Mouse (Mus musculus): ENCODE data around the gene Hmga1.
A peak's percentile ranks its signal among the peaks of the same experiment; 100 is the strongest.

Hmga1 gene

GRCm38 (mm10) chr17:27560926-27561480 is 4.7 kb downstream of the Hmga1 start:
- DNase-seq (ENCODE audit: low spot score): no peak

- DNase-seq (ENCODE audit: low spot score): no peak
Observed at GRCm38 (mm10) chr17:27561809-27562526, 5.7 kb downstream of the Hmga1 start.

GRCm38 (mm10) chr17:27563771-27564244 is 7.5 kb downstream of the Hmga1 start:
- DNase-seq (ENCODE audit: low spot score): no peak

GRCm38 (mm10) chr17:27564391-27565162 is 8.3 kb downstream of the Hmga1 start:
- DNase-seq (ENCODE audit: low spot score): no peak

GRCm38 (mm10) chr17:27565163-27565941 is 9.1 kb downstream of the Hmga1 start, which contains the start of gene AI413582:
AI413582 (minus strand) TSS chr17:27565756.
- peak; percentile 91 for DNase-seq (ENCODE audit: low spot score)

GRCm38 (mm10) chr17:27565942-27566267 is 9.6 kb downstream of the Hmga1 start:
- no peak for DNase-seq (ENCODE audit: low spot score)

GRCm38 (mm10) chr17:27568228-27568627 is 11.9 kb downstream of the Hmga1 start:
- DNase-seq (ENCODE audit: low spot score): no peak

- DNase-seq (ENCODE audit: low spot score): no peak
Observed at GRCm38 (mm10) chr17:27571315-27571714, 15.0 kb downstream of the Hmga1 start.

- no peak for DNase-seq (ENCODE audit: low spot score)
Observed at GRCm38 (mm10) chr17:27573772-27574320, 17.5 kb downstream of the Hmga1 start.

- no peak for DNase-seq (ENCODE audit: low spot score)
Observed at GRCm38 (mm10) chr17:27574470-27575115, 18.3 kb downstream of the Hmga1 start.

GRCm38 (mm10) chr17:27575116-27575776 is 18.9 kb downstream of the Hmga1 start:
- no peak for DNase-seq (ENCODE audit: low spot score)

GRCm38 (mm10) chr17:27576056-27576455 is 19.8 kb downstream of the Hmga1 start:
- DNase-seq (ENCODE audit: low spot score): no peak

- no peak for DNase-seq (ENCODE audit: low spot score)
Observed at GRCm38 (mm10) chr17:27577468-27577867, 21.2 kb downstream of the Hmga1 start.

GRCm38 (mm10) chr17:27578487-27578886 is 22.2 kb downstream of the Hmga1 start:
- no peak for DNase-seq (ENCODE audit: low spot score)

GRCm38 (mm10) chr17:27579816-27580215 is 23.5 kb downstream of the Hmga1 start:
- DNase-seq (ENCODE audit: low spot score): no peak

GRCm38 (mm10) chr17:27580392-27581068 is 24.2 kb downstream of the Hmga1 start:
- DNase-seq (ENCODE audit: low spot score): no peak

- no peak for DNase-seq (ENCODE audit: low spot score)
Observed at GRCm38 (mm10) chr17:27583185-27583894, 27.0 kb downstream of the Hmga1 start.

- no peak for DNase-seq (ENCODE audit: low spot score)
Observed at GRCm38 (mm10) chr17:27586661-27587060, 30.4 kb downstream of the Hmga1 start.

GRCm38 (mm10) chr17:27587252-27587651 is 31.0 kb downstream of the Hmga1 start:
- DNase-seq (ENCODE audit: low spot score): no peak

- DNase-seq (ENCODE audit: low spot score): no peak
Observed at GRCm38 (mm10) chr17:27588231-27588630, 31.9 kb downstream of the Hmga1 start.
